Comparison of ENCODE assay signal across 9 mouse cellular contexts in the genomic region with DNA sequence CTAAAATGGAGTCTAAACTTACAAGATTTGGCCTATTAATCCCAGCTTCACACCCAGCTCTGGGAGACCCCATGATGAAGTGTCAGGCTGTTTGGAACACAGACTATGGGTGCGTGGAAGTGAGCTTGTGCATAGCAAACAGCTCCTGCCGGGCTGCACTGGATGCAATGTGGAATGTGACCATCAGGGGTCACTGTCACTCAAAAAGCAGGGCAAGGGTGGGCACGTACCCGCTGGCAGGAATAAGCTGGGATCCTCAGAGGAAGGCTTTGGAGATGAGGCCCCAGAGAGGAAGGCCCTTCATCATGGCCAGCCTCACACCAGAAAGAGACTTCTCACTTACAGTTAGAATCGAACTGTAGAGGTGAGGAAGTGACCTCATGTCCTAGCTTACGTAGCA. TPM values are rescaled to one million over a fixed set of nuclear protein-coding genes. Genes with fewer than 3 reads are reported as not detected.
DNase-seq lines count a peak whose midpoint lies in the region; ATAC-seq and TF ChIP-seq lines count a peak whose summit lies in the region.
"Had no signal": no experiment of that assay in that cellular context is flagged by ENCODE, and none has a peak within 500 bp of the region (broad histone marks: within the 10 kb centered on the region; RNA-seq: fewer than 3 reads in every experiment).

No protein-coding gene starts in this region.

- 20% methylated on average over 6 of the region's 6 CpGs for WGBS in kidney, embryonic 15.5 days
- 27% methylated on average over 6 of the region's 6 CpGs for WGBS in midbrain, postnatal 0 days

- H3K4me1 ChIP-seq in kidney, embryonic 15.5 days: peaks cover 12% of the 10 kb centered on the region
- no peaks in the 10 kb centered on the region for H3K4me1 ChIP-seq in midbrain, postnatal 0 days (ENCODE audit: insufficient read depth, low read length)
- H3K4me1 ChIP-seq: liver, embryonic 13.5 days had no signal

- H3K9me3 ChIP-seq in kidney, embryonic 15.5 days (replicated peaks): no peaks in the 10 kb centered on the region
- H3K9me3 ChIP-seq in midbrain, postnatal 0 days (ENCODE audit: low read length): no peaks in the 10 kb centered on the region
- H3K9me3 ChIP-seq: liver, embryonic 13.5 days had no signal

- no peak overlapping the region for H3K9ac ChIP-seq in kidney, embryonic 15.5 days
- H3K9ac ChIP-seq in midbrain, postnatal 0 days (replicated peaks; ENCODE audit: low read length, poor library complexity, severe bottlenecking): no peak overlapping the region
- H3K9ac ChIP-seq: liver, embryonic 13.5 days had no signal

- peaks cover 9% of the 10 kb centered on the region; the same call in 1 of the 2 replicates for H3K27me3 ChIP-seq in kidney, embryonic 15.5 days
- no peaks in the 10 kb centered on the region; the same call in 1 of the 2 replicates for H3K27me3 ChIP-seq in midbrain, postnatal 0 days (ENCODE audit: insufficient read depth, low read length)

- H3K4me2 ChIP-seq in kidney, embryonic 15.5 days: no peak overlapping the region
- H3K4me2 ChIP-seq in midbrain, postnatal 0 days (ENCODE audit: low read depth, low read length, poor library complexity, severe bottlenecking): no peak overlapping the region
- H3K4me2 ChIP-seq: liver, embryonic 13.5 days had no signal

- ATAC-seq in kidney, embryonic 15.5 days (replicated peaks; ENCODE audit: low FRiP score): no peak
- ATAC-seq in midbrain, postnatal 0 days (ENCODE audit: low FRiP score): peak; percentile 61

- H3K36me3 ChIP-seq in kidney, embryonic 15.5 days: no peaks in the 10 kb centered on the region
- no peaks in the 10 kb centered on the region for H3K36me3 ChIP-seq in midbrain, postnatal 0 days (ENCODE audit: insufficient read depth, low read length)
- H3K36me3 ChIP-seq: liver, embryonic 13.5 days had no signal

- peak; percentile 85 for TF ChIP-seq CTCF in midbrain, postnatal 0 days (IDR thresholded peaks at IDR 0.05)

- no peak overlapping the region for H3K27ac ChIP-seq in kidney, embryonic 15.5 days
- H3K27ac ChIP-seq in midbrain, postnatal 0 days (ENCODE audit: low read depth, low read length): no peak overlapping the region
- H3K27ac ChIP-seq: liver, embryonic 13.5 days had no signal

- intact Hi-C loops in left cerebral cortex, postnatal 36 days (cut with DNase I): loop anchor here (10.0 kb wide), 1 partner anchor 345 kb away; no protein-coding TSS in a partner anchor

- peak; percentile 55 for DNase-seq in kidney, adult 18-20 months
- DNase-seq in ES-CJ7 (ENCODE audit: low read depth, low spot score): peak; percentile 84
- peak; percentile 87 to 89 for DNase-seq in cerebellum, postnatal 10 days
- DNase-seq in frontal cortex, postnatal 36 days (ENCODE audit: low spot score in 2 of 2): peak; percentile 35 to 38
- DNase-seq in left cerebral cortex, postnatal 36 days (ENCODE audit: low spot score in 2 of 2): peak; percentile 22 to 25
- DNase-seq in midbrain, postnatal 0 days (ENCODE audit: low spot score): peak; percentile 57
- DNase-seq in Muller cell, postnatal 12 days (ENCODE audit: inconsistent ontology term): no peak
- DNase-seq: liver, embryonic 13.5 days had no signal

- H3K4me3 ChIP-seq in kidney, embryonic 15.5 days (replicated peaks): no peak overlapping the region
- no peak overlapping the region for H3K4me3 ChIP-seq in midbrain, postnatal 0 days (ENCODE audit: low read depth, low read length)
- H3K4me3 ChIP-seq: liver, embryonic 13.5 days had no signal

RNA-seq across cellular contexts. Expression of a gene that starts 23.9 kb away (rescaled TPM):
- 13.3 and 16.3 TPM in 2 replicates for polyA plus RNA-seq in kidney, embryonic 15.5 days (2015; fragmentation: Nextera tagmentation; extraction: Ambion mirVana)
- 1 to 10 TPM; 2.2 to 3.2 TPM for total RNA-seq in left cerebral cortex, postnatal 36 days (2021)
- 2.6 and 3.5 TPM in 2 replicates for total RNA-seq in midbrain, postnatal 0 days (2014; rRNA removed)
- polyA plus RNA-seq in midbrain, postnatal 0 days (2015; fragmentation: Nextera tagmentation; extraction: Ambion mirVana): 2.2 and 2.6 TPM in 2 replicates

RNA-seq across cellular contexts. Expression of a gene that starts 40.2 kb away (rescaled TPM):
- polyA plus RNA-seq in kidney, embryonic 15.5 days (2015; fragmentation: Nextera tagmentation; extraction: Ambion mirVana): 29.1 and 29.2 TPM in 2 replicates
- total RNA-seq in left cerebral cortex, postnatal 36 days (2021): 1 to 10 TPM; 7.5 to 8.9 TPM
- total RNA-seq in midbrain, postnatal 0 days (2014; rRNA removed): 25.9 and 28.7 TPM in 2 replicates
- polyA plus RNA-seq in midbrain, postnatal 0 days (2015; fragmentation: Nextera tagmentation; extraction: Ambion mirVana): 36.1 and 43.5 TPM in 2 replicates
